Mouse (Mus musculus) intestine, embryonic 14.5 days (tissue): ENCODE data around the gene Krit1. TPM values are rescaled to one million over a fixed set of nuclear protein-coding genes. Genes with fewer than 3 reads are reported as not detected.

Experiments used
- ATAC-seq: fragments of 200-750 bp; cut with Nextera tagmentation; replicated peaks from 2 replicates; pipeline ENCODE4 v1.8.0; 2017; ENCODE audit warnings: low read depth, moderate number of reproducible peaks, moderate TSS enrichment, moderate library complexity; ENCODE audit not compliant: low FRiP score, low TSS enrichment
- DNase-seq: peaks from one replicate; pipeline ENCODE4 v3.0.0-alpha.2; 2018; ENCODE audit warnings: low spot score
- H3K27ac ChIP-seq: fragments of 300-500 bp; sonication (generic); 2 replicates; pipeline ENCODE4 v1.5.1; 2014; ENCODE audit warnings: low read depth, mild to moderate bottlenecking, control low read depth
- H3K27me3 ChIP-seq: fragments of 300-500 bp; sonication (generic); replicated peaks from 2 replicates; pipeline ENCODE4 v1.6.1; 2014; ENCODE audit warnings: low read length, control low read depth; ENCODE audit not compliant: control insufficient read depth, insufficient read depth
- H3K36me3 ChIP-seq: fragments of 300-500 bp; sonication (generic); 2 replicates; pipeline ENCODE4 v1.6.1; 2014; ENCODE audit warnings: low read length, control low read depth; ENCODE audit not compliant: control insufficient read depth, insufficient read depth
- H3K4me1 ChIP-seq: fragments of 300-500 bp; sonication (generic); replicated peaks from 2 replicates; pipeline ENCODE4 v1.6.1; 2014; ENCODE audit warnings: low read length, control low read depth, mixed read lengths; ENCODE audit not compliant: control insufficient read depth, insufficient read depth
- H3K4me2 ChIP-seq: fragments of 300-500 bp; sonication (generic); 2 replicates; pipeline ENCODE4 v1.6.1; 2014; ENCODE audit warnings: low read length
- H3K4me3 ChIP-seq: fragments of 300-500 bp; sonication (generic); 2 replicates; pipeline ENCODE4 v1.5.1; 2014; ENCODE audit warnings: low read depth, low read length, control low read depth, mixed read lengths
- H3K9ac ChIP-seq: fragments of 300-500 bp; sonication (generic); 2 replicates; pipeline ENCODE4 v1.6.1; 2014; ENCODE audit warnings: mild to moderate bottlenecking, low read length
- H3K9me3 ChIP-seq: fragments of 300-500 bp; sonication (generic); 2 replicates; pipeline ENCODE4 v1.6.1; 2016; ENCODE audit warnings: low read length, control low read depth; ENCODE audit not compliant: control insufficient read depth
- WGBS: fragments of 180-500 bp; shearing (Covaris S2); extraction: QIAGEN DNeasy Blood & Tissue Kit; methylation state at CpG from one replicate; pipeline ENCODE4 v1.1.7; 2014; 5-methylcytosine and 5-hydroxymethylcytosine counted together
- polyA plus RNA-seq: library from polyadenylated mRNA; unstranded; fragments of >200 nt; fragmentation: Nextera tagmentation; extraction: Ambion mirVana; gene quantifications from 2 replicates; pipeline ENCODE4 v1.2.1, GENCODE M21; 2014

Krit1 gene
- polyA plus RNA-seq = 37.9 and 48.1 TPM in 2 replicates

DNA sequence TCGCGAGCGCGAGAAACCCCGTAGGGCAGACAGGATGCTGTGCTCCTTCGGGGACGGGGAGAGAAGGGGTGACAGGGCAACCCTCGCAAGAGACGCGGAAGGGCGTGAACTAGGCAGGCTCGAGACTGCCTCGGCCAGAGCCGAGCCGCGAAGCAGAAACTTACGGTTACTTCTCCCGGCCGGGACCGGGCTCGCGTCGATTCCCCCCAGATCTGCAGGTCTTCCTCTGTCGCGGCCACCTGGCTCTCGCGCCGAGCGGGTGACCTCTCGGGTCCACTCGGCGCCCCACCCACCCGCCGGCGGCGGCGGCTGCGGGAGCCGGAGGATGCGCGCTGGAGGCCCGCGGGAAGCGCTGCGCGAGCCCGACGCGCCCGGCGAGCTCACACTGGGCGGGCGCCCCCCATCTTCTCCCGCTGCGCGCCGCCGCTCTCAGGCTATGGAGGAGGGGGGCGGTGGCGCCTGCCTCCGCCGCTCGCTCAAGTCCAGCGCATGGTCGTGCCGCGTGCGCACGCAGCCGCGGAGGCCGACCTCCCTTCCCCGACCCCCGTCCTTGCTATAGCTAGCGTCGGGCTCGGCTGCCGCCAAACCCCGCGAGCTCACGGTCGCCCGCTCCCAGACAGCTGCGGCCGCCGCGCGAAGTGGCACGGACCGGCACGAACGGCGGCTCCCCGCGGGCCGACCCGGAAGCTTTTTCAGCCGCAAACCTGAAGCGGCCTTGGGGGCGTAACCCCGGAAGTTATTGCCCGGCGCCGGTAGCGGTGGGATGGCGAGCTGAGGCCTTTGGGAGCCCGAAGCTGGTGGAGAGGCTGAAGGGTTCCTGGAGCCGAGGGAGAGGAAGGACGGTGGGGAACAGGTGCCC is at the start of gene Krit1, which contains the start of gene Ankib1:
Krit1 (plus strand) TSS at position 752 of the 859 bp plus-strand sequence.
Ankib1 (minus strand) TSS at position 493 of the 859 bp plus-strand sequence.
- WGBS = under 1% methylated on average over 94 of the region's 109 CpGs

DNA sequence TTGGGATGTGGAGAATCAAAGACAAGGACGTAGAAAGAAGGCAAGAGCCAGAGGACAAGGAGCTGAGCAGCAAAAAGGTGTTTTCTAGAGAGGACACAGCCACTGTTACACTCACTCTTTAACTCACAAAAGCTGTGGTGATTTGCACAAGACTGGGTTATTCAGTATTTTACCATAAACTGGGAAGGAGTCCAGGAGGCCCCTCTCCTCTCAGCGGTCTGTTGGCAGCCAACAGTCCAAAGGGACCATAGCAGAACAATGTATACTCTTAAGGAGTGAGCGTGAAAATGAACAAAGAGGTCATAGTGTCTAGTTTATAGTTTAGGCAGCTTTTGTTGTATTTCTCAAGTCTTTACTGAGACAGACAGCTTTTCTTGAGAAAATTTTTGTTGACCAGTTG is 31.5 kb upstream of the Krit1 start:
- Histone ChIP-seq H3K27ac (no peak overlapping the region), H3K9me3 (no peaks in the 10 kb centered on the region), H3K36me3 (peaks cover 5% of the 10 kb centered on the region; the same call in 1 of the 2 replicates), H3K27me3 (no peaks in the 10 kb centered on the region), H3K9ac (no peak overlapping the region), H3K4me1 (no peaks in the 10 kb centered on the region), H3K4me2 (no peak overlapping the region), H3K4me3 (no peak overlapping the region)
- no peak for DNase-seq
- ATAC-seq = no peak
- WGBS = 90% methylated on average over 3 of the region's 3 CpGs

More for the DNA sequence above, at the start of gene Krit1, which contains the start of gene Ankib1:
- peak within 1 kb of the TSS; percentile 80 for H3K27ac ChIP-seq
- no peaks in the 10 kb centered on the region for H3K9me3 ChIP-seq
- peak within 1 kb of the TSS; percentile 77 for H3K4me2 ChIP-seq
- DNase-seq (peak; percentile 94), ATAC-seq (peak; percentile 96)
- H3K27me3 ChIP-seq = no peaks in the 10 kb centered on the region
- peak within 1 kb of the TSS; percentile 75 for H3K4me3 ChIP-seq
- H3K9ac ChIP-seq = peak within 1 kb of the TSS; percentile 76
- no peaks in the 10 kb centered on the region for H3K36me3 ChIP-seq
- peaks cover 4% of the 10 kb centered on the region for H3K4me1 ChIP-seq

DNA sequence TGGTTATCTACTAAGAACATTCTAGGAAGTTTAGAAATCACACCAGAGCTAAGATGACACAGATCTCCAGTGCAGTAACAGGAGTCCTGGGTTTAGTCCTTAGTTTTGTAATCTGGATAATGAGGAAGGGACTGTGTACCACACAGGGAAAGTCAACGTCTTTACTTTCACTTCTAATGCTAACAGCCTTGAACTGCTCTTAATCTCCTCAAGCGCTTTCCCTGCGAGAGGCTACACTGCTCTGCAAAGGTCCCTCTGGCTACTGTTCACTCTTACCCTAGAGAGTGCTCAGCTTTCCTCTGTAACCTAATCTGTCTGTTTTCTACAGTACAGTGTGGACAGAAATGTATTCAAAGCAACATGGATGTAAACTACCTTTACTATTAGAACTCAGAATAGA is 31.0 kb upstream of the Krit1 start:
- Histone ChIP-seq H3K27ac (no peak overlapping the region), H3K9me3 (no peaks in the 10 kb centered on the region), H3K27me3 (no peaks in the 10 kb centered on the region), H3K9ac (no peak overlapping the region), H3K4me1 (no peaks in the 10 kb centered on the region), H3K4me3 (no peak overlapping the region), H3K4me2 (no peak overlapping the region), H3K36me3 (peaks cover 5% of the 10 kb centered on the region; the same call in 1 of the 2 replicates)
- ATAC-seq (no peak), DNase-seq (no peak)
- WGBS = 71% methylated on average over 3 of the region's 3 CpGs

DNA sequence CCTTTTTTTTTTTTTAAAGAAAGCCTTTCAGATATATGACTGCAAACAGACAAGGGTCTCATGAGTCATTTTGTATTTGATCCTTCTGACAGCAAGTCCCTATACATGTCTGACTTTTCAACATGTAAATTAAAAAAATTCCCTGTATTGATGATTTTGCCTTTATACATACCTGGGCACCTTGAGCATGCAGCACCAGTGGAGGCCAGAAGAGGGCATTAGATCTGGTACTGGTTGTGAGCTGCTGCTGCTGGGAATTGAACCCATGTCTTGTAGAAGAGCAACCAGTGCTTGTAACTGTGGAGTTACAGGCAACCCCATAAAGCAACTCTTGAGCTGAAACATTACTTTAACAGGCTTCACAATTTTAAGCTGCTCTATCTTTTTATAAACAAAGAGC is 20.3 kb upstream of the Krit1 start:
- Histone ChIP-seq H3K27ac (no peak overlapping the region), H3K36me3 (no peaks in the 10 kb centered on the region), H3K4me3 (no peak overlapping the region), H3K4me1 (no peaks in the 10 kb centered on the region), H3K9ac (no peak overlapping the region), H3K4me2 (no peak overlapping the region), H3K27me3 (no peaks in the 10 kb centered on the region), H3K9me3 (no peaks in the 10 kb centered on the region)
- no peak for ATAC-seq
- no peak for DNase-seq

DNA sequence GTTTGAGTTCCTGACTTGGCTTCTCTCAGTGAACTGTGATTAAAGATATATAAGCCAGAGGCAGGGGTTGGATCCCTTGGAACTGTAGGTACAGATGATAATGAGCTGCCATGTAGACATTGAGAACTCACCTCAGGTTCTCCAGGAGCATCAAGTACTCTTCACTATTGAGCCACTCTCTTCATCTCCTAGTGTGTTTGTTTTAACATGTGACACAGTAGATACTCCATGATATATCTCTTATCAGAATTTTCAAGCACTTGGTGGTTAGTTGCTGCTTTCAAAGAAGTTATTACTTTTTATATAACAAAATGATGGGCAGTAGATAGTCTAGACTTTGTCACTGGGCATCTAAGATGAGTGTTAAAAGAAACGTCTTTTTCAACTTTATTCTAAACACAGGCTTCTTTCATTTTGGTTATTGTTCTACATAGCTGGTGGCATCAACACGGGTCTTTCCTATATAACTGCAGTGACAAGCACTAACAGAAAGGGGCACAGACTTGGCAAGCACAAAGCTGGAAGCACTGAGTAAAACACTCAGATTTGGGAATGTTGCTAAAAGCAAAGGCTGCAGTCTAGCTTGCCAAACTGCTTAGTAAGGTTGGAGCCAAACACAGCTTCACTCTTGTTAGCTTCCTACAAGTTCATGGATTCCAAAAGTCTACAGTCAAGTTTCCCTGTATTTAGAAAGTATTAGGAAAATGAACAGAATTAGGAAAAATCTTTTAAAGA is 18.9 kb upstream of the Krit1 start:
- no peak overlapping the region for H3K9ac ChIP-seq
- no peak overlapping the region for H3K4me2 ChIP-seq
- no peak for ATAC-seq

DNA sequence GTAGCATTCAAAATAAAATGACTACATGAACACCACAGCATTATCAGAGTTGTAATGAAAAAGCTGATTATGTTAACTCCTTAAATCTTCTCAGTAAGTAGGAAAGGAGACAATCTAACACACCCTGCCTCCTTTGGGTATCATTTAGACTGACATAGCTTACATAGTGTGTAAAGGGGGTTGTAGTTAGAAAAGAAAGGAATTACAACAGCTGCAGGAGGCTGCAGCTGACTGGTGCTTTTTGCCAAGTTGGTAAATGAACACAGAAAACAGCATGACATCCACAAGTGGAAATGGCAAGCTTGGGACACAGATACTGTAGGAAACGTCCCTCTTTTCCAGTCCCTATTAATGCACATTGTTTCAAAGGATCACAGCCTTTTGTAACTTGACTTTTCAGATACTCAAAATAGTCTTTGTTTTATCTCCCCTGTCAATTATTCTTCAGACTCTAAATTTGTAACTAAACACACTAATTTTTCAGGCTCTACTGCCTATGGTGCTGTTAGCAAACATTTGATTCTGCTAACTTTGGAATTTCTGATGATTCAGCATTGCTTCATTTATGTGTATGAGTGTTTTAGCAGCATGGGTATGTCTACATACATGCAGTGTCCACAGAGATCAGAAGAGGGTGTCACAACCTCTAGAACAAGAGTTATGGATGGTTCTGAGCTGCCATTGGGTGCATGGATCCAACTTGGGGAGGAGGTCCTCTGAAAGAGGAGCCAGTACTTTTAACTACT is 18.1 kb upstream of the Krit1 start:
- no peak overlapping the region for H3K27ac ChIP-seq
- no peak overlapping the region for H3K4me2 ChIP-seq
- H3K4me1 ChIP-seq = no peaks in the 10 kb centered on the region
- ATAC-seq = no peak
- 70% methylated on average over 1 of the region's 1 CpGs for WGBS
- H3K36me3 ChIP-seq = no peaks in the 10 kb centered on the region
- no peaks in the 10 kb centered on the region for H3K27me3 ChIP-seq
- no peak overlapping the region for H3K9ac ChIP-seq
- no peak overlapping the region for H3K4me3 ChIP-seq
- H3K9me3 ChIP-seq = no peaks in the 10 kb centered on the region
- no peak for DNase-seq

More for the DNA sequence above, 18.9 kb upstream of the Krit1 start:
- Histone ChIP-seq H3K27me3 (no peaks in the 10 kb centered on the region), H3K4me3 (no peak overlapping the region), H3K4me1 (no peaks in the 10 kb centered on the region), H3K27ac (no peak overlapping the region), H3K9me3 (no peaks in the 10 kb centered on the region), H3K36me3 (no peaks in the 10 kb centered on the region)
- WGBS = 84% methylated on average over 2 of the region's 2 CpGs
- DNase-seq = no peak

DNA sequence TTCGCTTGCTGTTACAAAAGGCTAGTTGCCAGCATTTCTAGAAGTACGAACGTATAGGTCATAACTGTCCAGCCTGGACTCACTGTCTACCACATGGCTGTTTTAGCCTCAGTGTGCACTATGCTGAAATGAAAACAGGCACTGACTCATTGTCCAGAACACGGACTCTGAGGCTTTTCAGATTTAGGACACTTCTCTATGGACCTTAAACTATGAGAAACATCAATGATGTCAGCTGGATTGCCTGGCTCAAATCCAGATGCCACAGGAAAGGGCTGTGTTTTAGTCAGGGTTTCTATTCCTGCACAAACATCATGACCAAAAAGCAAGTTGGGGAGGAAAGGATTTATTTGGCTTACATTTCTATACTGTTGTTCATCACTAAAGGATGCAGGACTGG is 15.4 kb upstream of the Krit1 start:
- no peak for ATAC-seq
- no peak for DNase-seq
- WGBS = 81% methylated on average over 4 of the region's 4 CpGs
- H3K9ac ChIP-seq = no peak overlapping the region
- no peak overlapping the region for H3K27ac ChIP-seq
- H3K4me1 ChIP-seq = no peaks in the 10 kb centered on the region
- H3K4me2 ChIP-seq = no peak overlapping the region
- H3K4me3 ChIP-seq = no peak overlapping the region
- H3K27me3 ChIP-seq = no peaks in the 10 kb centered on the region
- H3K9me3 ChIP-seq = no peaks in the 10 kb centered on the region
- no peaks in the 10 kb centered on the region for H3K36me3 ChIP-seq

DNA sequence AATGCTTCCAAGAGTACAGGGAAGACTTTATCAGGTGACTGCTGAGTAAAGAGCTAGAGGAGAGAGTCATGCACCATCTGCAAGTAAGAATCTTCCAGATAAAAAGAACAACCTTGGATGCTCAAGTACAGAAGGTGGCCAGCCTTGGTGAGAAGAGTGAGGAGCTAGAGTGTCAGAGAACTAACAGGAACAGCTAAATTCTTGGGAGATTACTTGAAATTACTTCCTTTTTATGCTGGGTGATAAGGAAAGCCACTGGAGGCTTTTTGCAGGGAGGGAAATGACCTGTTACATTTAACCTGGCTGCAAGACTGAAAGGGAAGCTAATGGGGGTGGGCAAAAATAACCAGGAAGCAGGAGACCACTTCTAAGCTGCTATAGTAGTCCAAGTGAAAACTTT is 11.9 kb upstream of the Krit1 start:
- H3K27ac ChIP-seq = no peak overlapping the region
- no peaks in the 10 kb centered on the region for H3K9me3 ChIP-seq
- H3K4me2 ChIP-seq = no peak overlapping the region
- no peak for ATAC-seq
- H3K4me3 ChIP-seq = no peak overlapping the region
- H3K36me3 ChIP-seq = no peaks in the 10 kb centered on the region
- DNase-seq = no peak
- no peaks in the 10 kb centered on the region for H3K27me3 ChIP-seq
- no peaks in the 10 kb centered on the region for H3K4me1 ChIP-seq
- no peak overlapping the region for H3K9ac ChIP-seq
